Mouse (Mus musculus): ENCODE results near the gene Wnt5b. TPM values are rescaled to one million over a fixed set of nuclear protein-coding genes. Genes with fewer than 3 reads are reported as not detected.
A peak's percentile ranks its signal among the peaks of the same experiment; 100 is the strongest.

Gene Wnt5b
- polyA plus RNA-seq, 1 experiment from 2014 or later = 7.3 TPM

DNA sequence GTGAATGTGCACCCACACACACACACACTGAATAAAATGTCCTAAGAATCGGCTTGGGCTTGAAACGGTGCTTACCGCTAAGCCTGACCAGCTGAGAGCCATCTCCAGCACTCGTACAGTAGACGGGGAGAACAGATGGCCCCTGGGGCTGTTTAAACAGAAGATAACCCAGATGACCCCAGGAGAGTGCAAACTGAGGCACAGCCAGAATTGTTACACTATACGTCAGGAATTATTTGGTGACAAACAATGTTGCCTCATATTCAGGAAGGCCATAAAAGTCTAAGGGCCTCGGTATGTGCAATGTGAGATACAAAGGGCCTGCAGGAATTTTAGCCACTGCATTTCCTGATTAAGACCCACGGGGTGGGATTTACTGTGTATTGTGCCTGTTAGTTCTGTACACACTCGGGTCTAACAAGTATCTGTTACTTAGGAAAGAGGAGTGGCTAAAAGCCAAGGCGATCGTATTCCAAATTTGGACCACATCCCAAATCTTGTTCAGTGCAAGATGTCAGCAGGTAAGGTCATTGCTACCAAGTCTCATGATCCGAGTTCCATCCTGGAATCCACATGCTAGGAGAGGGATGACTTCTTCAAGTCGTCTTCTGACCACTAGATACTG is 66.3 kb downstream of the Wnt5b start:
- Histone ChIP-seq H3K4me1 (ENCODE audit: control insufficient read depth, insufficient read depth, low read length) (peaks cover 9% of the 10 kb centered on the region), H3K4me2 (ENCODE audit: low read depth) (no peak overlapping the region), H3K36me3 (ENCODE audit: control insufficient read depth, insufficient read depth, low read length) (no peaks in the 10 kb centered on the region), H3K9ac (ENCODE audit: low read length) (no peak overlapping the region), H3K4me3 (ENCODE audit: low read depth, low read length) (no peak overlapping the region), H3K27ac (ENCODE audit: low read depth, low read length) (no peak overlapping the region), H3K9me3 (ENCODE audit: control insufficient read depth, low read length) (no peaks in the 10 kb centered on the region), H3K27me3 (ENCODE audit: control insufficient read depth, insufficient read depth, low read length) (no peaks in the 10 kb centered on the region)
- WGBS = 47% methylated on average over 13 of the region's 13 CpGs
- no peak for ATAC-seq (ENCODE audit: insufficient read depth, low FRiP score, low TSS enrichment)
- DNase-seq (ENCODE audit: low spot score) = no peak

DNA sequence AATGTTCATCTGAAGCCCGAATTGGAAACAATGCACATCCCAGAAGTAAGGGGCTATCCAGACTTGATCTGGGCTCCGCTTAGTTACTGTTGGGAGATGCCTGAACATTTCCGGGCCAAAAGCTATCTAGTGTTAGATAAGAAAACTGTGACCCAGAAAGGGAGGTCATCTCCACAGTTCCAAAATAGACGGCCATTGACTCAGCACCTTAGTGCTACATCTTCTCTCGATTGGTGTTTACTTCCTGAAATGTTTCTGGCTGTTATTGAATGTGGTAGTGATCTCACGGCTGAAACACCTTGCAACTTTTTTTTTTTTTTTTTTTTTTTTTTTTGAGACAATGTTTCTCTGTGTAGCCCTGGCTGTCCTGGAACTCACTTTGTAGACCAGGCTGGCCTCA is 68.2 kb downstream of the Wnt5b start:
- Histone ChIP-seq H3K36me3 (ENCODE audit: control insufficient read depth, insufficient read depth, low read length) (no peaks in the 10 kb centered on the region), H3K4me2 (ENCODE audit: low read depth) (no peak overlapping the region), H3K27ac (ENCODE audit: low read depth, low read length) (no peak overlapping the region), H3K4me3 (ENCODE audit: low read depth, low read length) (no peak overlapping the region), H3K27me3 (ENCODE audit: control insufficient read depth, insufficient read depth, low read length) (no peaks in the 10 kb centered on the region), H3K4me1 (ENCODE audit: control insufficient read depth, insufficient read depth, low read length) (peaks cover 6% of the 10 kb centered on the region), H3K9me3 (ENCODE audit: control insufficient read depth, low read length) (no peaks in the 10 kb centered on the region), H3K9ac (ENCODE audit: low read length) (no peak overlapping the region)
- ATAC-seq (ENCODE audit: insufficient read depth, low FRiP score, low TSS enrichment) (no peak), DNase-seq (ENCODE audit: low spot score) (no peak)
- 87% methylated on average over 6 of the region's 6 CpGs for WGBS

DNA sequence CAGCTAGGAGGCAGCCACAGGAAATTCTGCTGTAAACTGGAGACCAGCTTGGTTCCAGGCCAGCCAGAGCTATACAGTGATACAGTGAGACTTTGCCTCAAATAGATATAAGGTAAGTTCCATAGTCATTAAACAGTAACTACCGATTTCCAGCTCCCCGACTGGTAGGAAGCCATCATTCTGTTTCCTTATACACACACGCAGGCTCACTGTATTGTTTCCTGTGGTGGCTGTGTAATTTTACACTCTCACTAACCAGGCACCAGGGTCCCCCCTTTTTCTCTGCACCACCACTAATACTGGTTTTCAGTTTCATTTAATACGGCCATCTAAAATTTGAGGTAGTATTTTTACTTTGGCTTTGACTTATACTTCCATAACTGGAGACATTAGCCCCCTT is 70.2 kb downstream of the Wnt5b start:
- no peak for DNase-seq (ENCODE audit: low spot score)
- Histone ChIP-seq H3K4me3 (ENCODE audit: low read depth, low read length) (no peak overlapping the region), H3K9me3 (ENCODE audit: control insufficient read depth, low read length) (no peaks in the 10 kb centered on the region), H3K9ac (ENCODE audit: low read length) (no peak overlapping the region), H3K27ac (ENCODE audit: low read depth, low read length) (no peak overlapping the region), H3K27me3 (ENCODE audit: control insufficient read depth, insufficient read depth, low read length) (no peaks in the 10 kb centered on the region), H3K36me3 (ENCODE audit: control insufficient read depth, insufficient read depth, low read length) (no peaks in the 10 kb centered on the region), H3K4me2 (ENCODE audit: low read depth) (no peak overlapping the region), H3K4me1 (ENCODE audit: control insufficient read depth, insufficient read depth, low read length) (peaks cover 6% of the 10 kb centered on the region)
- no peak for ATAC-seq (ENCODE audit: insufficient read depth, low FRiP score, low TSS enrichment)
- WGBS = 88% methylated on average over 4 of the region's 4 CpGs

GRCm38 (mm10) chr6:119473446-119473845 is 70.7 kb downstream of the Wnt5b start:
- WGBS = 86% methylated on average over 7 of the region's 7 CpGs
- DNase-seq (ENCODE audit: low spot score) = no peak

GRCm38 (mm10) chr6:119472705-119473104 is 71.4 kb downstream of the Wnt5b start:
- DNase-seq (ENCODE audit: low spot score) = no peak
- Histone ChIP-seq H3K4me1 (ENCODE audit: control insufficient read depth, insufficient read depth, low read length) (0 out of 2 replicates have a peak, but pooled peaks cover under 1% of the 10 kb centered on the region), H3K9ac (ENCODE audit: low read length) (no peak overlapping the region), H3K27ac (ENCODE audit: low read depth, low read length) (no peak overlapping the region), H3K27me3 (ENCODE audit: control insufficient read depth, insufficient read depth, low read length) (no peaks in the 10 kb centered on the region), H3K9me3 (ENCODE audit: control insufficient read depth, low read length) (no peaks in the 10 kb centered on the region), H3K36me3 (ENCODE audit: control insufficient read depth, insufficient read depth, low read length) (no peaks in the 10 kb centered on the region), H3K4me2 (ENCODE audit: low read depth) (no peak overlapping the region), H3K4me3 (ENCODE audit: low read depth, low read length) (no peak overlapping the region)
- WGBS = 78% methylated on average over 3 of the region's 3 CpGs
- ATAC-seq (ENCODE audit: insufficient read depth, low FRiP score, low TSS enrichment) = no peak

More at GRCm38 (mm10) chr6:119473446-119473845, 70.7 kb downstream of the Wnt5b start:
- H3K27me3 ChIP-seq (ENCODE audit: control insufficient read depth, insufficient read depth, low read length) = no peaks in the 10 kb centered on the region
- no peaks in the 10 kb centered on the region for H3K9me3 ChIP-seq (ENCODE audit: control insufficient read depth, low read length)
- H3K27ac ChIP-seq (ENCODE audit: low read depth, low read length) = no peak overlapping the region
- no peak overlapping the region for H3K9ac ChIP-seq (ENCODE audit: low read length)
- H3K4me2 ChIP-seq (ENCODE audit: low read depth) = no peak overlapping the region
- no peaks in the 10 kb centered on the region for H3K36me3 ChIP-seq (ENCODE audit: control insufficient read depth, insufficient read depth, low read length)
- H3K4me3 ChIP-seq (ENCODE audit: low read depth, low read length) = no peak overlapping the region
- ATAC-seq (ENCODE audit: insufficient read depth, low FRiP score, low TSS enrichment) = no peak
- peaks cover 3% of the 10 kb centered on the region; the same call in 1 of the 2 replicates for H3K4me1 ChIP-seq (ENCODE audit: control insufficient read depth, insufficient read depth, low read length)

DNA sequence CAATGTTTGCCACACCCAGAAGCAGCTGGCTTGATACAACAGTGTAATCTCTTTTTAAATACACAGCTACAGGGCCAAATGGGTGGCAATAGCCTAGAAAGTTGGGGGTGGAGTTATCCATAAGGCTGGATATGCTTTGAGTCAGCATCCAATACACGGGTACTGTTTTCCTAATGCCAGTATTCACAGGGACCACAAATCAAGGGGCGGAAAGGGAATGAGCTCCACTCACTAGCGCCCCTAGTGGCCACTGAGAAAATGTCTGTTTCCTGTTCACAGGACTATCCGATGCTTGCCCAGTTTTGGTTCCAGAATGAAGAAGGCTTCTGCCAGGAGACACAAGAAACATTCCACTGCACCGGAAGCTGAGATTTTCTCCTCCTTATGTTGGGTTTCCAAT is 72.0 kb downstream of the Wnt5b start:
- 28% methylated on average over 5 of the region's 5 CpGs for WGBS
- Histone ChIP-seq H3K36me3 (ENCODE audit: control insufficient read depth, insufficient read depth, low read length) (no peaks in the 10 kb centered on the region), H3K27ac (ENCODE audit: low read depth, low read length) (no peak overlapping the region), H3K4me1 (ENCODE audit: control insufficient read depth, insufficient read depth, low read length) (no peaks in the 10 kb centered on the region), H3K4me3 (ENCODE audit: low read depth, low read length) (no peak overlapping the region), H3K9ac (ENCODE audit: low read length) (no peak overlapping the region), H3K9me3 (ENCODE audit: control insufficient read depth, low read length) (no peaks in the 10 kb centered on the region), H3K4me2 (ENCODE audit: low read depth) (no peak overlapping the region), H3K27me3 (ENCODE audit: control insufficient read depth, insufficient read depth, low read length) (no peaks in the 10 kb centered on the region)
- ATAC-seq (ENCODE audit: insufficient read depth, low FRiP score, low TSS enrichment) = no peak
- peak; percentile 52 for DNase-seq (ENCODE audit: low spot score)

DNA sequence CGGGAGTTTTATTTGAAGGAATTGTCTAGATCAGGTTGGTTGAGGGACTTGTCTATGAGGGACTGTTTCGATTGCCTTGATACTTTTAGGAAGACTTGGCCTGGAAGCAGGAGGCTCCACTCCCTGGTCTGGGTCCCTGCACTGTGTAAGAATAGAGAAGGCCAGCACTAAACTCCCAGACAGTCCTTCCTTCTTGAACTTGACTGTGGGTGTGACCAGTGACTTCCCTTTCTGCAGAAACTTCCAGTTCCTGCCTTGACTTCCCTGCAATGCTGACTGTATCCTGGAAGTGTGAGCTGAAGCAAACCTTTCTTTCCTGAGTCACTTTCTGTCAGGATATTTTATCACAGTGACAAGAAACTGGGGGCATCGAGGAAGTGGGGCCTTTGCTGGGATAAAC is 73.4 kb downstream of the Wnt5b start:
- no peaks in the 10 kb centered on the region for H3K4me1 ChIP-seq (ENCODE audit: control insufficient read depth, insufficient read depth, low read length)
- no peaks in the 10 kb centered on the region for H3K27me3 ChIP-seq (ENCODE audit: control insufficient read depth, insufficient read depth, low read length)
- H3K36me3 ChIP-seq (ENCODE audit: control insufficient read depth, insufficient read depth, low read length) = no peaks in the 10 kb centered on the region
- H3K4me3 ChIP-seq (ENCODE audit: low read depth, low read length) = no peak overlapping the region
- ATAC-seq (ENCODE audit: insufficient read depth, low FRiP score, low TSS enrichment) (no peak), DNase-seq (ENCODE audit: low spot score) (no peak)
- H3K9me3 ChIP-seq (ENCODE audit: control insufficient read depth, low read length) = no peaks in the 10 kb centered on the region
- no peak overlapping the region for H3K27ac ChIP-seq (ENCODE audit: low read depth, low read length)
- H3K4me2 ChIP-seq (ENCODE audit: low read depth) = no peak overlapping the region
- H3K9ac ChIP-seq (ENCODE audit: low read length) = no peak overlapping the region
- WGBS = 82% methylated on average over 3 of the region's 3 CpGs

DNA sequence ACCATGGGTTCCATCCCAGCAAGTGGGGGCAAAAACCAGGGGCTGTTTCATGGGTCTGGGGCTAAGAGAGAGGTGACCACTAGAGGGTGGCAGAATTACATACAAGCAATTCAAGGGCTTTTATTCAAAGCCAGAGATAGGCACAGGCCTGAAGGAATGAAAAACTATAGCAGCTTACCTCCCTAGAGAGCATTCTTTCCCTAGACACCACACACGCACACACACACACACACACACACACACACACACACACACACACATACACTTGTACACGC is 76.4 kb downstream of the Wnt5b start:
- WGBS = 89% methylated on average over 2 of the region's 2 CpGs
- no peaks in the 10 kb centered on the region for H3K27me3 ChIP-seq (ENCODE audit: control insufficient read depth, insufficient read depth, low read length)

DNA sequence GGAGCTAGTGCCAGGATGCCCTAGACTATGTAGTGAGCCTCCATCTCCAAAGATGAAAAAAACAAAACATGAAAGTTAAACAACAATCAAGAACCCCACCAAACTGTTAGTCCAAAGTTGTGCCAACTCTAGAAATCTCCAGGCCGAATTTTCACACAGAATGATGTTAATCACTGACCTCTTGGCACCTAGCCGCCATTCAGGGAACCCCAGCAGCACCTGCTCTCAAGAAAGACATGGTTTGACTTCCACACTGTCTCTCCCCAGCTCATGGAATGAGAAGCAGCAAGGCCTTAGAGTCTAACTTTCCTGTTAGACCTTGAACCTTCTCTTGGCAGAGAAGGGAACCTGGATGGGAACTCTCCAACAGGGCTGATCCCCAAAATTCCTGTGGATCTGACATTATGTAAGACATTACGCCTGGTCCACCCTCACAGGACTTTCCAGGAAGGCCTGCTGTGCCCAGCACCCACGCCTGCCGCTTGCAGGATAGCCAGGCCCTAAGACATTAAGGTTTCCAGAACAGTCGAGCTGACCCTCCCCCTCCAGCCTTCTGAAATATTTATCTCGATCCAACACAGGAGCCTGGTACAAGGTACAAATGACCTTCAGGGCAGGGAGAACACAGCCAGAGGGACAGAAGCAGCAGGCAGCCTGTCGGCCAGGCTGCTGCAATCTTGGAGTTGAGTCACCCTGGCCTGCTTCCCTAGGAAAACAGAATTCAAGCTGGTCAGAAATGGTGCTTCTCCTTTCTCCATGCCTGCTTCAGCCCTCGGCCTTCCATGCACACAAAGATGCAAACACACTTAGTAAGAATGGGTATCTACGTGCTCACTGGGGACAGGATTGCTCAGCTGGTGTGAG is 77.0 kb downstream of the Wnt5b start:
- H3K27me3 ChIP-seq (ENCODE audit: control insufficient read depth, insufficient read depth, low read length) = no peaks in the 10 kb centered on the region
- WGBS = 76% methylated on average over 10 of the region's 10 CpGs

More for the DNA sequence above, 76.4 kb downstream of the Wnt5b start:
- Histone ChIP-seq H3K27ac (ENCODE audit: low read depth, low read length) (no peak overlapping the region), H3K4me2 (ENCODE audit: low read depth) (no peak overlapping the region), H3K4me3 (ENCODE audit: low read depth, low read length) (no peak overlapping the region), H3K36me3 (ENCODE audit: control insufficient read depth, insufficient read depth, low read length) (no peaks in the 10 kb centered on the region), H3K4me1 (ENCODE audit: control insufficient read depth, insufficient read depth, low read length) (no peaks in the 10 kb centered on the region), H3K9me3 (ENCODE audit: control insufficient read depth, low read length) (no peaks in the 10 kb centered on the region), H3K9ac (ENCODE audit: low read length) (no peak overlapping the region)
- DNase-seq (ENCODE audit: low spot score) (no peak), ATAC-seq (ENCODE audit: insufficient read depth, low FRiP score, low TSS enrichment) (no peak)

More for the DNA sequence above, 77.0 kb downstream of the Wnt5b start:
- Histone ChIP-seq H3K9me3 (ENCODE audit: control insufficient read depth, low read length) (no peaks in the 10 kb centered on the region), H3K9ac (ENCODE audit: low read length) (no peak overlapping the region), H3K4me1 (ENCODE audit: control insufficient read depth, insufficient read depth, low read length) (no peaks in the 10 kb centered on the region), H3K27ac (ENCODE audit: low read depth, low read length) (no peak overlapping the region), H3K36me3 (ENCODE audit: control insufficient read depth, insufficient read depth, low read length) (no peaks in the 10 kb centered on the region), H3K4me3 (ENCODE audit: low read depth, low read length) (no peak overlapping the region), H3K4me2 (ENCODE audit: low read depth) (no peak overlapping the region)
- DNase-seq (ENCODE audit: low spot score) (no peak), ATAC-seq (ENCODE audit: insufficient read depth, low FRiP score, low TSS enrichment) (no peak)

Measured in neural tube, embryonic 11.5 days (tissue).